Mouse (Mus musculus): Measurements from ENCODE around the gene Txndc2.

Txndc2 gene

DNA sequence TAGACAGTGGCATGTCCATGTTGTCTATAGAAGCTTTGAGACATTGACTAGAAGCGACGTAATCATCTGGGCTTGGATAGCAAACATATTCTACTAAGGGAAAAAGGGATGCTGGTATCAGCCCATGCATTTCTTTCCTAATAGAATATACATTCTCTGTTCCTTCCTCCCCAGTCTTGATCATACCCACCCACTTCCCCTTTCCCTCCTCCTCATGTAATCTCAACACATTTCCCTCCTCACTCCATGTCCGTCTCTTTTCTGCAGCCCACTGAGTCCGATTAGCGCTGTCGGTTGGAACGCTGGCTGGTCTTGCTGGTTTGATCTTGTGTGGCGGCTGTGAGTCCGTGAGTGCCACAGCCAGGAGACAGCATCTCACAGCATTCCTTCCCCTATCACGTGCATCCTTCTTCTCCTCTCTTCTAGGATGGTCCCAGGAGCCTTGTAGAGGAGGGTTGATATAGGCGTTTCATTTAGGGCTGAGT is at the start of gene Txndc2:
Gene Txndc2 (minus strand): TSS at position 435 of the 485 bp plus-strand sequence.
- in situ Hi-C loops (cut with MboI; ENCODE audit: unreplicated experiment in 2 of 2), result no loop called here

DNA sequence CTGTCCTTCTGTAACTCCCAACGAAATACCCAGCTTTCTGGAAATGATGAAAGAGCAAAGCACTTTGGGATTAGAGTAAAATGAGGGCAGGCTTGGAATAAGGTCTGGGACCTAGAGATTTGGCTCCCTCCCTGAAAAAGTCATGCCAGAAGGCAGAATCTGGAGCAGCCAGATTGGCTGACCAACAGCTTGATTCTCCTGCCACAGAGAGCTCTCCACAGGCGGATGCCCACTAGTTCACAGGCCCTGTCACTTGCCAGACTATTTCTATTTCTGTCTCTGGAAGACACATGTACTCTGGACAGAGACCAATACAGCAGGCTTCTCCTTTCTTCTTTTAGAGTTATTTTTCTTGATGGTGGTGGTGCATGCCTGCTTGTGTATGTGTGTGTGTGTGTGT is 41.8 kb upstream of the Txndc2 start:
- in situ Hi-C loops (cut with MboI; ENCODE audit: unreplicated experiment in 2 of 2), result no loop called here

DNA sequence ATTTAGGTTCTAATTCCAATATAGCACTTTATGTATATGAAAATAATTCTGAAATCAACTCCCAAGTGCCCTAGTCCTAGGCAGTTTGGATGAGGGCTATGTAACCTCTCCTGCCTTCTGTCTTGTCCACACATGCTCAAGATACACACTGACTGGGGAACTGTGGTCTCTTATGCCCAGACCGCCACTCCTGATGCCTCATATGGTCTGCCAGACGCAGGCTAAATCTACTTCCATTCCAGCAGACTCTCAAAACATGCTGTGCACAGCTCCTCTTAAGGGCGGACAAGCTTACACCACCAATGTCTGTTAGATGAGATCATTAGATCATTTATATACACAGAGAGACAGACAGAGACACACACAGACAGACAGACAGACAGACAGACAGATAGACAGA is 41.3 kb upstream of the Txndc2 start:
- in situ Hi-C loops (cut with MboI; ENCODE audit: unreplicated experiment in 2 of 2), result no loop called here

DNA sequence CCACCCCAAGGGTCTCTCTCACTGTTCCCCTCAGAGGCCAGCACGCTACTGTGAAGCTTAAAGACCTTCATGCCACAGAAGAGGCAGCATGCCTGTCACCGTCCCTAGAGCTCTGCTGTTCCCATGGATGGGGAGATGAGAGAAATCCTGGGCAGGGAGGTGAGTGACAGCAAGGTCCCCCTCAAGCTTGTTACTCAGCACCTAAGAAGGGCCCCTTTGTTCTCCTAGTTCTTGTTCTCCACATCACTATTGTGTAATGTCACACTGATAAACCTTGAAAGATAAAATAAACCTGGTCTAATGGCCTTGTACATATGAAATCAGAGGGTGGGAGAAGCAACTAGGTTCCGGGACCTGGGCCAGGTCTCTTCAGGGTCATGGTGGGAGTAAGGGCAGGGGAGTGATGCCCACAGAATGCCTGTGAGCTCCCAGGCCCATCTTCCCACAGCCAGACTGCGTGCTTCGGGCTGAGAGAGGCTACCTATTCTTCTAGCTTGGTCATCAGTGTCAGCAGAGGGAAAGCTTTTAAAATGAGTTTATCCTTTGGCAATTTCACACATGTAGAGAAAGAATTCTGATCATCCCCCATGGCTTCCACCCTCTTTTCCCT is 40.2 kb upstream of the Txndc2 start:
- in situ Hi-C loops (cut with MboI; ENCODE audit: unreplicated experiment in 2 of 2), result no loop called here

DNA sequence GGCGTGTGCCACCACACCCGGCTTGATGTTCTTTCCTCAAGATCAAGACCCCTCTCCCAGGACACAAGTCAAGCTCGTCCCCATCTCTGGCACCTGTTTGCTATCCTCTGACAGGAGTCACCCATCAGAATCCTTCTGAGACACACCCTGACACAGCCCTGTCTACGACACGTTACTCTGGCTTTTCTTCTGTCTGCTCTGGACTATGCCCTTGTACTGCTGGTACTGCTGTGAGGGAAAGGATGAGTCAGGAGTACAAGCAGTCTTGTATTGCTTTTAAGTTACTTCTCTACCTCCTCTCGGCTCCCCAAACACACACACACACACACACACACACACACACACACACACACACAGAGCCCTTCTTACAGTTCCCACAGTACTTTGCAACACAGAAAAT is 39.5 kb upstream of the Txndc2 start:
- in situ Hi-C loops (cut with MboI; ENCODE audit: unreplicated experiment in 2 of 2), result no loop called here

DNA sequence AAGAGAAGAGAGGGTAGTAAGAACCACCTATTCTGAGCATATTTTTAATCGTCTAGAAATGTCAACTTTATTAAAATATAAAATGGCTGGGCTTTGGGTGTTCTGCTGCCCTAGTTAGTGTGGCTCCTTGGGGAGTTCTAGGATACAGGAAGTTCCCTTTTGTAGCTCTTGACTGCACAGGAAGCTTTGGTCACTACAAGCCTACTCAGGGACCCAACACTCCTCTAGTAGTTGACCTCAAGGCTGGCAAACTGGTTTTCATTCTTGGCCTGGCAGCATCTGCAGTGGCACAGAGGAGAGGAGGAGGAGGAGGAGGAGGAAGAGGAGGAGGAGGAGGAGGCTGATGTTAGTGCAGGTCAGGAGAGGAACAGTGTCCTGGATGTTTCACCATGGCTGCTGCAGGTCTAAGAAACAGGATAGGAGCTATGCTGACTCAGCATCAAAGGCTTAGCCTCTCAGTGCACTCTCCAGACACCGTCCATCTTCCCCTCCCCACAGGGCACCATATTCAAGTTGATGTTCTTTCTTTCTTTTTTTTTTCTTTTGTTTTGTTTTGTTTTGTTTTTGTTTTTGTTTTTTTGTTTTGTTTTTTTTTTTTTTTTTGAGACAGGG is 38.9 kb upstream of the Txndc2 start:
- in situ Hi-C loops (cut with MboI; ENCODE audit: unreplicated experiment in 2 of 2), result no loop called here

DNA sequence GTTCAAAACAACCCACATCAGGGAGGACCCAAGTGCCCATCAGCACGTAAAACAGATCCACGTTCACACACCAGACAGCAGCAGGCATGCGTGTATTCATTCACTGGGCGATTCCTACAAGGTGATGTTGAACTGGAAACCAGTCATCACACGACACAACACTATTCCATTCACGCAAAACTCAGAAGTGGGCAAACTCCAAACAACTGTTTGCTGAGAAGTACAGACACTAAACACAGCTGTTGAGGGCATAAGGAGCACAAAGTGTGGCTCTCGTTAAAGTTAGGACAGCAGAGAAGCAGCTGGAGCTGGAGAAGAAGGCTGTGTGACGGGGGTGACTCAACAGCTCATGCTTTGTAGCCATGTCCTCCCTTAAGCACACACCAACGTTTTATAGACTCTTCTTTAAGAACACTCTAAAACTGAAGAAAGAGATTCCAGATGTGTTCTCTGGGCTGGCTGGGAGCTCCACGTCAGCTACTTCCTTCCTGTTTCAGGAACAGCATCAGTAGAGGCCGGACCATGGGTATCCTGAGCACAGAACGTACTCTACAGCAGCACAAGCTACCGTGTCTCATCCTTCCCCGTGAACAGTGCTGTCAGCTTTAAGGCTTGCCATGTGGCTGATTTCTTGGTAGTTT is 38.0 kb upstream of the Txndc2 start:
- in situ Hi-C loops (cut with MboI; ENCODE audit: unreplicated experiment in 2 of 2), result no loop called here

DNA sequence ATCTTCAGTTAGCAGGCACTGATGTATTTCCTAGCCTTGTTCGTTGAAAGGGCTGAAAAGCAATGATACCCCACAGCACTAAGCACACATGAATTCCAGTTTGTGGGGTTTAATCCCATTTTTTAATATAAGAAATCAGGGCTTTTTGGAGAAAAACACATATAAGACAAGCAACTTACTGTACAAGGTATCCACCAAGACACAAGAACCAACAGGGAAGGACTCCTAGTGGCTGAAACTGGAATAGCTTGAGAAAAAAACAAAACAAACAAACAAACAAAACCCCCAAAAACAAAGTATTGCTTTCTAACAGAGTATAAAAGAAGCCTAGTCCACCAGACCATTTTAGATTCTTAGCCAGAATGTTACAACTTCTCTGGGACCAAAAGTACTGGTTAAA is 35.8 kb upstream of the Txndc2 start:
- in situ Hi-C loops (cut with MboI; ENCODE audit: unreplicated experiment in 2 of 2), result no loop called here

DNA sequence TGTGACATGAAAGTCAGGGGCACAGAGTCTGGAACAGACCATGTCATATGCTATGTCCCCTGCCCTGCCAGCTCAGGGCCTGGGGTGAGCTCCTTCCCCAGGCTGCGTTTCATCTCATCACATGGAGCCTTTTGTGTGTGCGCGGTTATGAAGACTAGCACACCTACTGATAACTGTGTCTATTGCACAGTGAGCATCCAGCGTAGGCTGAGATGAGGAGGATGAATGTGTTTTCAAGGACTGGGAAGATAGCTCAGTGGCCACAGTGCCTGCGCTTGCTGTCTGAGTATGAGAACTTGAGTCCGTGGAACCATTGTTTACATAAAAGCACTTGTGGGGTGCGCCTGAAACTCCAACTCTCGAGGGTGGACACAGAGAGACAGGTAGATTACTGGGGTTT is 34.6 kb upstream of the Txndc2 start:
- in situ Hi-C loops (cut with MboI; ENCODE audit: unreplicated experiment in 2 of 2), result no loop called here

DNA sequence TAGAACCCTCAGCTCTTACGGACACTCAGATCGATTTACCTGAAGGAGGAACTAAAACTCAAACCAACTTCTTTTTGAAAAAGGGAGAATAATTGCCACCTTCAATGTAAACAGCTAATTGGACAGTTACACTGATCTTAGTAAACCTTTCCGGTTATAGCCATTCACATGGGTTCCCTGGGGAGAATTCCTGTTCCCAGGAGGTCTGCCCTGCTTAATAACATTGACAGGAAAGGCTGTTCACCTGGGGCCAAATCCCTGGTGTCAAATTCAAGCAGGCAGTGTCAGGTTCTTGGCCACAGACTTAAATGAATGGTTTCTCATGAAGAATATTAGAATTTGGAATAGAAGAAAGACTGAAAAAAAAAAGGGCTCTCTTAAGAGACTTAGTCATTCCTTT is 34.0 kb upstream of the Txndc2 start:
- in situ Hi-C loops (cut with MboI; ENCODE audit: unreplicated experiment in 2 of 2), result no loop called here

DNA sequence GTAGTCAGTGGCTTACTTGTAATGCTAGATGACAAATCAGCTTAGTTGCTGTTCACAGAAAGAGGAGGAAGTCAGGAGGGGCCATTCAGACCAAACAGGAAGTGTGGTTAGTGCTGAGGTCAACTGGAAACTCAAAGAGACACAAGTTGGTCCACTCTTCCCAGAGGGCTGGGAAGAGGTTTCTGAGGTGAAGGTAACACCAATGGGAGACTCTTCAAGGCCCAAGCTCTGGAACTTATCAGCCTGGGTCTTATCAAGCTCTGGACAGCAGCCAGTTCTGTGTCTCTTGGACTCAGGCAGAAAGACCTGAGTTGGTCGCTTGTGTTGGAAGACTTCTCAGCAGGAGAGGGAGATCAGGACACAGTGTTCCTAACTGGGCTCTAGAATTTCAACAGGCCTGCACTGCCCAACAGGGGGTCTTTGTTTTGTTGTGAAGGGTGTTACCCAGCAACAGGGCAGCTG is 32.8 kb upstream of the Txndc2 start:
- in situ Hi-C loops (cut with MboI; ENCODE audit: unreplicated experiment in 2 of 2), result no loop called here

DNA sequence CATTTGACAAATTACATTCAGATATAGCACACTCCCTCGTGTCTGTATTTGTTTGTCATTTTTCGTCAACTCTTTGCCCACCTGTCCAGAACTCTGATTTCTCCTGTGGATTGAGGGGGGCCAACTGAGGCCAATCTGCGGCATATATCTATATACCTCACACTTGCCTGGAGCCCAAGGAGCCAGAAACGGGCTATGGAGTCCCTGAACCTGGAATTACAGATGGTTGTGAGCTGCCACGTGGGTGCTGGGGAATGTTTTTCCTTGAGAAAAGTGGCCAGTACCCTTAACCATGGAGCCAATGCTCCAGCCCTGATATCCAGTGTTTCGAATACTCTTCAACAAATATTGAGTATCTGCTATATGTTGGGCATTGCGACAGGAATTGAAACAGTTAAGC is 31.0 kb upstream of the Txndc2 start:
- in situ Hi-C loops (cut with MboI; ENCODE audit: unreplicated experiment in 2 of 2), result no loop called here

DNA sequence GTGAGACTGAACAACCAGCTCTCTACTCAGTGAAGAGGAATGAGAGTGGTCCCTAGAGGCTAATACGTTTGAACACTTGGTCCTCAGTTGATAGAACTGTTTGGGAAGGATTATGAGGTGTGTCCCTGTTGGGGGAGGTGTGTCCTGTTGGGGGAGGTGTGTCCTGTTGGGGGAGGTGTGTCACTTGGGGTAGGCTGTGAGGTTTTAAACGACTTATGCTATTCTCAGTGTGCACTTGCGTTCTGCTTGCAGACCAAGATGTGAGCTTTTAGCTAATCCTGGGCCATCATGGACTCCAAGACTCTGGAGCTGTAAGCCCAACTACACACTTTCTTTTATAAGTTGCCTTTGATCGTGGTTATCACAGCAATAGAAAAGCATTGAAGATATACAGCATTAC is 27.1 kb upstream of the Txndc2 start:
- in situ Hi-C loops (cut with MboI; ENCODE audit: unreplicated experiment in 2 of 2), result no loop called here

DNA sequence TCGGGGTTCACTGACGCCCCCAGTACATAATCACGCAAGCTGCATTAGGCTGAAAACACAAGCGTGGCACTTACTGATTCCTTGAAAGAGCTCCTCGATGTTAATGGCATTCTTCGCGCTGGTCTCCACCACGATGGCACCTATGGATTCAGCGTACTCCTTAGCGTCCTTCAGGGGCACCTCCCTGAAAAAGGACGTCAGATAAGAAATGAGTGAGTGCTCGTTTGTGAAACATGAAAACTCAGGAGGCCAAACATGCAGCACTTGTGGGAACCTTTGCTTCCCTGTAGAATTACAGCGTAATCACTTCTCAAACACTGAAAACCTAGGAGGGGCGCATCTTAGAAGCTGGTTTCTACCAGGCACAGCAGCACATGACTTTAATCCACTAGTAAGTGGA is 25.8 kb upstream of the Txndc2 start:
- in situ Hi-C loops (cut with MboI; ENCODE audit: unreplicated experiment in 2 of 2), result no loop called here

DNA sequence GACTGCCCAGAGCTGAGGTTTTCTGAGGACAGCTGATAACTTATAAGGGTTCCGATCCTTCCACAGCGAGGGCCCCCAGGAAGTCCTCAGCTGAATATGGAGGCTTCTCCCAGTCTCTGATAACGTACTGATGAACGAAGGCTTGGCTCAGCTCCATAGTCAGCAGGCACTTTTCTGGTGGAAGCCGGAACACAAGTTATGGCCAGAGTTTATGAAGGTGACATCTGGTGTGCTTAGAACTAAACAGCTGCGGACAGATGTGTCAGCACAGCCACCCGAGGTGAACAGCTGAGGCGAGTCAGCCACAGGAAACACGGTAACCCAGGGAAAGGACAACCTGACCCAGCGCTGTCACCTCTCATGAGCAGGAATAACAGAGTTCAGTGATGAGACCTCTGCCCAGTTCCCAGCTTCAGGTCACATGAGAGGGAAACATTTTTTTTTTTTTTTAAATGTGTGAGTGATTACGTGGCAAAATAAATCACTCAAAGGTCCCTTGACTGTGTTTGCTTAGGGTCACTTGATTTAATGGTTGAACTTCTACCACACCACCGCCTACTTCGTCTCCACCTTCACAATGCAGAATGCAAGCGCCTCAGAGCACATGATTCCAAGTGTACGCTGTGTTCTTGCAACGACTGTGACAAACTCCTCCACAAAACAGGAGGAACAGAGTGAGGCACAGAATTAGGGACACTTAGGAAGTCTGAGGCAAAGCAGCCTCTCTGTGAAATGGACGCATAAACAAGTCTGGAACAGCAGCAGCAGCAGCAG is 24.6 kb upstream of the Txndc2 start:
- in situ Hi-C loops (cut with MboI; ENCODE audit: unreplicated experiment in 2 of 2), result no loop called here

DNA sequence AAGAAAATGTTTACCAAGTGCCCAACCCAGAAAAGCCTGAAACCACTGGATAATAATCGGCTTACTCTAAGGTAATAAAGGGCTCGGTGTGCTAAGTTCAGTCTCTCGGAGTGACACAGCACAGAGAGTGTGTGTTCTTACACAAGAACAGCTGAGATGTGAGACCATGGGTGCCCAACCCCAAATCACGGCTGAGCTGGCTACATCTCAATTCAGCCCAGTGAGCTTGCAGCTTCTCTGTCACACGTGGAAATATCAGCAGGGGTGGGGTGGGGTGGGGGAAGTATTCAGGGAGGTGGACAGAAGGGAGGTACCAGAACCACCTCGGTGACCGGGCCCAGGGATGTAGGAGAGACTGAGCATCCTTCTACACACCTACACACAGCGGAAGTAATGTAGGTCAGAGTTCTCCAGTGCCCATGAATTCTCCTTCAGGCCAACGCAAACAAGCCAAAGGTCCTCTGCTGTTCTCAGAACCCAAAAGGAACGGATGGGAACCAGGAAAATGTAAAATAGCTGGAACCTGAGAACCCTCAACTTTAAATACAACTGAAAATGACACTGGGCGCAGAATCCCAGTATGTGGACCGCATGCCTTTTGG is 23.9 kb upstream of the Txndc2 start:
- in situ Hi-C loops (cut with MboI; ENCODE audit: unreplicated experiment in 2 of 2), result no loop called here

DNA sequence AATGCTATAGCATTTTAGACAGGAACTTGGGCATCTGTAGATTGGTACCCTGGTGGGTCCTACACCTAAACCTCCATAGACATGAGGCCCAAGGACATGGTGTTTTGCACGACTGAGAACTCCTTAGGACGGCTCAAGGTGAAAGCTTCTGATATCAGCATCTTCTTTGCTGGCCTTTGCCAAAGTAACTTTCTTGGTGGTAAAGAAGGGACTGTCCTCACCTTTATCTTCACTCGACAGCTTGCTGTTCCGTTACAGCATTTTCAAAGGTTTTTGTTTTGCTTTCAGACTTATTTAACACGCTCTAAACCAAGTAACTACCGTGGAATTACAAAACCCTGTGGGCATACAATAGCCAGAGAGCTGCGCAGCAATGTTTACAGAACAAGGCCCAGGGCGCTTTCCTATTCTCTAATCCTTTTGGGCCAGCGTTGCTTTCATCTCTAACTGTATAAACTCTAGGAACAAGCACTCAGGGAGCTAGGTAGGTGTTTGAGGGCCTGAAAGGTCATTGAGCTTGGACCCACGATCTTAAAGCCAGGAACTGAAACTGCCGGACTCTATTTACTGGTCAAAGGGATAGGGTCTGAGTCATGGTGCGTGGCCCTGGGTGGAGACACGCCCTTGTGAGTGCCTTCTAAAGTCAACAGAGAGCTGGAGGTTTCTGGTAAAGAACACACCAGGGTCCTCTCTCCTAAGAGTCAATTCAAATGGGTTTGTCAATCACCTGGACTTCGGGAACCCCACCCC is 21.5 kb upstream of the Txndc2 start:
- in situ Hi-C loops (cut with MboI; ENCODE audit: unreplicated experiment in 2 of 2), result no loop called here

DNA sequence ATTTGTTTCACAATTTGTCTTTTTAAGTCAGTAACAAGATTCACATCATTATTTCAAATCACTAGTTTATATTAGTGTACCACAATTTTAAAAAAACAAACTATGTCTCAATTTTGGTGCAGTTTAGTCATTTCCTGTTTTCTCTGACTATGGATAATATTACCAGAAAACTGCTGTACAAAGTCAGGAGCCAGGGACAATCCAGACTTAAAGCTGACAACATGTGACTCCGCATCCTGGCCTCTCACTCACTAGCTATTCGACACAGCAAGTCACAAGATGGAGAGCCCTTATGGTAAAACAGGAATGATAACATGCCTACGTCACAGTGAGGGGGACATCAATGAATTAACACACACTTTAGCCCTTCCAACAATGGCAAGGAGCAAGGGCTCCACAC is 20.7 kb upstream of the Txndc2 start:
- in situ Hi-C loops (cut with MboI; ENCODE audit: unreplicated experiment in 2 of 2), result no loop called here

DNA sequence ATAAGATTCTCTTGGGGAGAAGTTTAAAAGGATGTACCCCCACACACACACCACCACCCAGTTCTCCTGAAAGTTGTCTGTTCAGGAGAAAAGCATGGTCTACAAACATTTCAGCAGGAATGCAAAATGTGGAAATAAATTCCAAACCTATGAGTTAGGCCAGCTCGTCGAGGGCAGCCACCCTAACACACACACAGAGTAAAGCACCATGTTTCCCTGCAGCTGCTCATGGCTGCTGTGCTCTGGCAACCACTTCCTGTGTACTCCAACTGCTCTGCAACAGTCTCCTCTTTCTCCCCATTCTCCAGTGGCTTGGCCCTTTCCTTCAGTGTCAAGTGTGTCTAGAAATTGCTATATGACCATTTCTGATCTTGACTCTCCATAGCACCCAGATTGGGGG is 16.4 kb upstream of the Txndc2 start:
- in situ Hi-C loops (cut with MboI; ENCODE audit: unreplicated experiment in 2 of 2), result no loop called here

DNA sequence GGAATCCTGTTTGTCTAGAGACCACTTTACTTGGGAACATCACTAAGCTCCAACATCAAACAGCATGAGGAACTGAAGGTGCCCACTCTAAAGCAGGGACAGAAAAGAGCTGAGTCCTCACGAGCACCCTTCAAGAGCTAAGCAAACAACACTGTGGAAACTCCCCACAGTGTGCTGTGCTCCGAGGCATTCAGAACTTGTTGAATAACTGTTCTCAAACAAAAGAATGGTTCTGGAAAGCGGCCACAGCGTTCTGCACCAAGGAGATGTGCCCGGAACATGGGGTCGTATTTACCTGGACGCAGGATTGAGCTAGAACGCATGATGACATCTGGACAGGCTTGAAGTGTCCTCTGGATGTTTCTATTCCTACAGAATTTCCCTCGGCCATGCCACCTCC is 16.0 kb upstream of the Txndc2 start:
- in situ Hi-C loops (cut with MboI; ENCODE audit: unreplicated experiment in 2 of 2), result no loop called here

Measured in v-Abl transformed pro-B cells (cell line).